Mouse (Mus musculus) liver, embryonic 16.5 days (tissue): Measurements from ENCODE around the gene Nsun3. TPM values are rescaled to one million over a fixed set of nuclear protein-coding genes. Genes with fewer than 3 reads are reported as not detected.

Experiments used
- ATAC-seq: fragments of 200-750 bp; cut with Nextera tagmentation; 2 replicates; pipeline ENCODE4 v1.8.0; 2017; ENCODE audit warnings: low read depth, mild to moderate bottlenecking, moderate number of reproducible peaks, moderate library complexity
- H3K27ac ChIP-seq: fragments of 300-500 bp; sonication (generic); 2 replicates; pipeline ENCODE4 v1.5.1; 2014; ENCODE audit warnings: mild to moderate bottlenecking, low read length
- H3K27me3 ChIP-seq: fragments of 300-500 bp; sonication (generic); 2 replicates; pipeline ENCODE4 v1.6.1; 2014; ENCODE audit warnings: low read depth, low read length, mixed read lengths; ENCODE audit not compliant: control insufficient read depth, insufficient read depth
- H3K36me3 ChIP-seq: fragments of 300-500 bp; sonication (generic); 2 replicates; pipeline ENCODE4 v1.6.1; 2014; ENCODE audit warnings: mild to moderate bottlenecking; ENCODE audit not compliant: control insufficient read depth, insufficient read depth
- H3K4me1 ChIP-seq: fragments of 300-500 bp; sonication (generic); 2 replicates; pipeline ENCODE4 v1.6.1; 2014; ENCODE audit warnings: low read depth, low read length, mixed read lengths; ENCODE audit not compliant: control insufficient read depth
- H3K4me2 ChIP-seq: fragments of 300-500 bp; sonication (generic); 2 replicates; pipeline ENCODE4 v1.6.1; 2014; ENCODE audit warnings: low read depth, low read length, mixed read lengths
- H3K4me3 ChIP-seq: fragments of 300-500 bp; sonication (generic); 2 replicates; pipeline ENCODE4 v1.5.1; 2014; ENCODE audit warnings: low read depth, mild to moderate bottlenecking, low read length
- H3K9ac ChIP-seq: fragments of 300-500 bp; sonication (generic); 2 replicates; pipeline ENCODE4 v1.6.1; 2014; ENCODE audit warnings: low read depth, low read length
- H3K9me3 ChIP-seq: fragments of 300-500 bp; sonication (generic); replicated peaks from 2 replicates; pipeline ENCODE4 v1.6.1; 2016; ENCODE audit warnings: low read length; ENCODE audit not compliant: control insufficient read depth
- WGBS: fragments of 180-500 bp; shearing (Covaris S2); extraction: QIAGEN DNeasy Blood & Tissue Kit; methylation state at CpG from one replicate; pipeline ENCODE4 v1.1.7; 2014; ENCODE audit not compliant: insufficient replicate concordance; 5-methylcytosine and 5-hydroxymethylcytosine counted together
- polyA plus RNA-seq: library from polyadenylated mRNA; unstranded; fragments of >200 nt; fragmentation: Nextera tagmentation; extraction: Ambion mirVana; gene quantifications from 2 replicates; pipeline ENCODE4 v1.2.1, GENCODE M21; 2015

Gene Nsun3
- polyA plus RNA-seq, 1 experiment from 2014 or later = 5.1 TPM

GRCm38 (mm10) chr16:62776034-62776433 is 10.6 kb downstream of the Nsun3 start:
- Histone ChIP-seq H3K36me3 (no peaks in the 10 kb centered on the region), H3K4me1 (no peaks in the 10 kb centered on the region), H3K4me3 (no peak overlapping the region), H3K9ac (no peak overlapping the region), H3K9me3 (no peaks in the 10 kb centered on the region), H3K27ac (no peak overlapping the region), H3K4me2 (no peak overlapping the region), H3K27me3 (no peaks in the 10 kb centered on the region)
- WGBS = 80% methylated on average over 11 of the region's 11 CpGs
- no peak for ATAC-seq

GRCm38 (mm10) chr16:62773462-62773861 is 13.2 kb downstream of the Nsun3 start:
- no peaks in the 10 kb centered on the region for H3K27me3 ChIP-seq
- H3K4me1 ChIP-seq = no peaks in the 10 kb centered on the region
- WGBS = 58% methylated on average over 4 of the region's 4 CpGs
- H3K4me3 ChIP-seq = no peak overlapping the region
- no peaks in the 10 kb centered on the region; the same call in 1 of the 2 replicates for H3K36me3 ChIP-seq
- H3K4me2 ChIP-seq = no peak overlapping the region
- ATAC-seq = no peak
- no peak overlapping the region for H3K9ac ChIP-seq
- H3K9me3 ChIP-seq = no peaks in the 10 kb centered on the region
- H3K27ac ChIP-seq = no peak overlapping the region

GRCm38 (mm10) chr16:62758340-62758739 is 28.3 kb downstream of the Nsun3 start:
- H3K4me2 ChIP-seq = no peak overlapping the region
- H3K9me3 ChIP-seq = no peaks in the 10 kb centered on the region
- no peak overlapping the region for H3K27ac ChIP-seq
- H3K9ac ChIP-seq = no peak overlapping the region
- no peaks in the 10 kb centered on the region for H3K27me3 ChIP-seq
- no peaks in the 10 kb centered on the region for H3K4me1 ChIP-seq
- ATAC-seq = no peak
- H3K36me3 ChIP-seq = no peaks in the 10 kb centered on the region
- 82% methylated on average over 2 of the region's 2 CpGs for WGBS
- H3K4me3 ChIP-seq = no peak overlapping the region

DNA sequence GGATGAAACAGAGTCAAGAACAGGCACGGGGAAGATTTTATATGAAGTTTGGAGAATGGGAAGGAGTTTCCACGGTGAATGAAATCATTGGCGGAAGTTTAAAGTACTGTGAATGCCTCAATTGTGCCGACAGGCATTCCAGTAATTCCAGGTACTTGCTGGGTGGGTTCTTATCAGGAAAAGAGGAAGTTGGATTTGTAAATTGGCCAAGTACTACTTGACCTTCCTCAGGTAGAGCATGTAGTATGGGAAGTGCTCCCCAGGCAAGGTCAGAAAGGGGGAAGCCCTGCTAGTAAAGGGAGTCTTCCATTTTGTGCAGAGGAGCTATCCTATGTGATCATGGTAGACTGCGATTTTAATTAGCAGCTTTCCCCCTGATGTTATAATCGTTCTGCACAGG is 31.3 kb downstream of the Nsun3 start:
- Histone ChIP-seq H3K4me1 (no peaks in the 10 kb centered on the region), H3K9ac (no peak overlapping the region)
- no peak for ATAC-seq

GRCm38 (mm10) chr16:62753597-62753996 is 33.0 kb downstream of the Nsun3 start:
- H3K4me1 ChIP-seq = no peaks in the 10 kb centered on the region
- no peaks in the 10 kb centered on the region for H3K9me3 ChIP-seq
- no peaks in the 10 kb centered on the region for H3K27me3 ChIP-seq
- H3K36me3 ChIP-seq = no peaks in the 10 kb centered on the region
- no peak for ATAC-seq
- H3K27ac ChIP-seq = no peak overlapping the region
- no peak overlapping the region for H3K4me2 ChIP-seq
- WGBS = 70% methylated on average over 1 of the region's 1 CpGs
- H3K4me3 ChIP-seq = no peak overlapping the region
- no peak overlapping the region for H3K9ac ChIP-seq

More for the DNA sequence above, 31.3 kb downstream of the Nsun3 start:
- Histone ChIP-seq H3K36me3 (no peaks in the 10 kb centered on the region), H3K9me3 (no peaks in the 10 kb centered on the region), H3K4me3 (no peak overlapping the region), H3K4me2 (no peak overlapping the region), H3K27ac (no peak overlapping the region), H3K27me3 (no peaks in the 10 kb centered on the region)
- 77% methylated on average over 6 of the region's 6 CpGs for WGBS

DNA sequence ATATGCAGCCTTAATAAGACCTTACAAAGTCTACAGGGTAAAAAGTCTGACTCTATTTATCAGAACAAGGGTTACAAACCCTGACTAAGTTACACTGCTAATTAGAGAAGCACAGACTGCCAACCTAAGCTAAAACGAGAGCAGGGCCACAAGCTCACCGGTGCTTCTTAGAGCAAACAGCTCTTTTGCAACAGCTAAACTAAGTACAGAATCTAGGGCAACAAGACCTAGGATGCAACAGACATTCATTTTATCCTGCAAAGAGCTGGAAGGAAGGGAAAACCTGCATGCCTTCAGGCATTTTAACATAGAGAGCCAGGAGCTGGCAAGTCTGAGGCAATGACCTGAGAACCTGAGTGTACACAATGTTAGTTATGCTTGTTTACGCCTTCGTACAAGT is 33.5 kb downstream of the Nsun3 start:
- Histone ChIP-seq H3K4me3 (no peak overlapping the region), H3K36me3 (no peaks in the 10 kb centered on the region), H3K27me3 (no peaks in the 10 kb centered on the region), H3K9me3 (no peaks in the 10 kb centered on the region), H3K4me1 (no peaks in the 10 kb centered on the region), H3K4me2 (no peak overlapping the region), H3K9ac (no peak overlapping the region), H3K27ac (no peak overlapping the region)
- 79% methylated on average over 4 of the region's 4 CpGs for WGBS
- ATAC-seq = no peak

- no peaks in the 10 kb centered on the region for H3K36me3 ChIP-seq
- H3K4me1 ChIP-seq = no peaks in the 10 kb centered on the region
- no peak overlapping the region for H3K27ac ChIP-seq
- H3K4me3 ChIP-seq = no peak overlapping the region
- H3K27me3 ChIP-seq = no peaks in the 10 kb centered on the region
- 51% methylated on average over 2 of the region's 2 CpGs for WGBS
- H3K4me2 ChIP-seq = no peak overlapping the region
- H3K9me3 ChIP-seq = no peaks in the 10 kb centered on the region
- ATAC-seq = no peak
- no peak overlapping the region for H3K9ac ChIP-seq
Observed at GRCm38 (mm10) chr16:62745875-62746274, 40.7 kb downstream of the Nsun3 start.

- no peaks in the 10 kb centered on the region for H3K36me3 ChIP-seq
- H3K4me1 ChIP-seq = no peaks in the 10 kb centered on the region
- H3K4me3 ChIP-seq = no peak overlapping the region
- whole genome bisulfite sequencing = 62% methylated on average over 1 of the region's 1 CpGs
- H3K27ac ChIP-seq = no peak overlapping the region
- no peak for ATAC-seq
- no peaks in the 10 kb centered on the region for H3K27me3 ChIP-seq
- no peaks in the 10 kb centered on the region for H3K9me3 ChIP-seq
- H3K9ac ChIP-seq = no peak overlapping the region
- H3K4me2 ChIP-seq = no peak overlapping the region
Observed at GRCm38 (mm10) chr16:62734359-62734758, 52.3 kb downstream of the Nsun3 start.

DNA sequence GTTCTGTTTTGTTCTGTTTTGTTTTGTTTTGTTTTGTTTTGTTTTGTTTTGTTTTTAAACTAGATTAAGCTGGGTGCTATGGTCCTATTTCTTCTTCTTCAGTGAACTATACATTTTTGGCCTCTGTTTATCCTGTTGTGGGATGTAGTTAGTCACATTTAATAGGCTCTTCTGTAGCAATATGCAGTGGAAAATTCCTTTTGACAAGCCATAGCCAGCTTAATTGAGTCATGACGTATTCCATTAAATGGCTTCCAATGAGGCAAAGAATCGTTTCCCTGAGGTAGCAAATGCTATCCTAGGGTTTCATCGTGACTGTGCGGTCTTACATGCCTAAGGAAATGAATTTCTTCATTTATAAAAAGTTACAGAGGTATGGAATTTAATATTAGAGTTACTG is 56.3 kb downstream of the Nsun3 start:
- ATAC-seq = no peak
- no peaks in the 10 kb centered on the region for H3K4me1 ChIP-seq
- 74% methylated on average over 4 of the region's 4 CpGs for WGBS
- no peak overlapping the region for H3K4me3 ChIP-seq
- H3K27ac ChIP-seq = no peak overlapping the region
- H3K36me3 ChIP-seq = no peaks in the 10 kb centered on the region
- no peaks in the 10 kb centered on the region for H3K9me3 ChIP-seq
- H3K27me3 ChIP-seq = no peaks in the 10 kb centered on the region
- no peak overlapping the region for H3K4me2 ChIP-seq
- no peak overlapping the region for H3K9ac ChIP-seq

DNA sequence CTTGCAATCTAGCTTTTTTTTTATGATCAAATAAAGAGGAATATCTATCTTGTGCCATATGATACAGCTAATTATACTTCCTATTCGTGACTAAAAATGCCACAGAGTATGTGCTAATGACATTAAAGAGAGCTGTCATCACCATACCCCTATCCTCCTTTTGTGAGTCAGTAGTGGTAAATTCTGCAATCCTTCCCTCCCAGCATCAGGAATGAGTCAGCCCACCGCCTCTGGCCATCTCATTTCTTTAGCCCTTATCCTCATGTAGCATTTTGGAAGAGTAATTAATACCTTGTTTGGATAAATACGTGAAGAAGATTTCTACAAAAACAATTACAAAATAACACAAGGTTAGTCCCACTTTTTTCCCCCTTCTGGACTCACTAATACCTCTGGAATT is 56.8 kb downstream of the Nsun3 start:
- Histone ChIP-seq H3K27me3 (no peaks in the 10 kb centered on the region), H3K4me3 (no peak overlapping the region), H3K36me3 (no peaks in the 10 kb centered on the region), H3K27ac (no peak overlapping the region), H3K4me2 (no peak overlapping the region), H3K9ac (no peak overlapping the region), H3K9me3 (no peaks in the 10 kb centered on the region), H3K4me1 (no peaks in the 10 kb centered on the region)
- ATAC-seq = no peak
- 71% methylated on average over 3 of the region's 3 CpGs for WGBS
